Mouse (Mus musculus): ENCODE data around the gene Rpl13. TPM values are rescaled to one million over a fixed set of nuclear protein-coding genes. Genes with fewer than 3 reads are reported as not detected.

Gene Rpl13
- polyA plus RNA-seq, 1 experiment from 2014 or later = 1,419 TPM

DNA sequence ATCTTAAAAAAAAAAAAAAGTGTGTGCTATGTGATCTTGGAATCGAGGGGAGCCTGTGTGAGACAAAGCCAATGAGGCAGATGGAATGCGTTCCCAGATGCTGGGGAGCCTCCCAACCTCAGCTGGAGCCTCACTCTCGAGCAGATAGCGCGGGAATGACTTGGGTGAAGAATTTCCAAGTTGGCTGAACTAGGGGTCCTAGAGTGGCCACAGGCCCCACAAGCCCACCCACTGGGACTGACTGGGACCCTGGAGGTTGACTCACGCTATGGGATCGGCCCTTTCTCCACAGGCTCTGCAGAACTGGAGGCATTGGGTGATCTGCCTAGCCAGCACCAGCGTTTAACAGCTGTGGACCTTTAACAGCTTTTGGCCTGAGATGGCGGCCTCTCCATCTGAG is 34.1 kb downstream of the Rpl13 start:
- H3K4me1 ChIP-seq = peaks cover 44% of the 10 kb centered on the region
- peaks cover 4% of the 10 kb centered on the region; the same call in 1 of the 2 replicates for H3K9me3 ChIP-seq
- H3K27me3 ChIP-seq (replicated peaks; ENCODE audit: low read depth, poor library complexity, severe bottlenecking) = no peaks in the 10 kb centered on the region
- H3K36me3 ChIP-seq (replicated peaks) = no peaks in the 10 kb centered on the region
- WGBS = 86% methylated on average over 9 of the region's 9 CpGs
- peak overlapping the region; percentile 59; the same call in 1 of the 2 replicates for H3K27ac ChIP-seq (replicated peaks)
- DNase-seq (ENCODE audit: low spot score) = no peak
- H3K4me3 ChIP-seq = no peak overlapping the region

DNA sequence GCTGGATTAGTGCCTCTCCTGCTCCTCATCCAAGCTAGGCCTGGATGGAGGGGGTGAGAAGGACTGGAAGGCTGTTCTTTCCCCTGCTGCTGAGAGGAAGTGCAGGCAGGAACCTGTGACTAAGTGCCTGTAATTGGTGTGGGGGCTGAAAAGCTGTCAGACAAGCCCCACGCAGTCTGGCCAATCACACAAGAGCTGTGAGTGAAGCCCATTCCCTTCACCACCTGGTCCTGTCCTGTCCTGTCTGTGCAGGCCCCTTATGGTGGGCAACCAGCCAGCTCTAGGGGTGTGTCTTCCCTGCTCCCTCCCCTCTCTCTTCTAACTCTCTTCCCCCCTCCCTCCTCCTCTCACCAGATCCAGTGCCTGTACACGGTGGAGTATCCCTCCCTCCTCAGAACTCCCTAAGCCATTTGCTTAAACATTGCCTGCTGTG is 35.5 kb downstream of the Rpl13 start:
- Histone ChIP-seq H3K27me3 (replicated peaks; ENCODE audit: low read depth, poor library complexity, severe bottlenecking) (no peaks in the 10 kb centered on the region), H3K27ac (replicated peaks) (peak overlapping the region; percentile 70), H3K4me3 (no peak overlapping the region), H3K9me3 (peaks cover 4% of the 10 kb centered on the region; the same call in 1 of the 2 replicates), H3K36me3 (replicated peaks) (no peaks in the 10 kb centered on the region), H3K4me1 (peaks cover 44% of the 10 kb centered on the region)
- peak; percentile 80 for DNase-seq (ENCODE audit: low spot score)
- 15% methylated on average over 2 of the region's 2 CpGs for WGBS

DNA sequence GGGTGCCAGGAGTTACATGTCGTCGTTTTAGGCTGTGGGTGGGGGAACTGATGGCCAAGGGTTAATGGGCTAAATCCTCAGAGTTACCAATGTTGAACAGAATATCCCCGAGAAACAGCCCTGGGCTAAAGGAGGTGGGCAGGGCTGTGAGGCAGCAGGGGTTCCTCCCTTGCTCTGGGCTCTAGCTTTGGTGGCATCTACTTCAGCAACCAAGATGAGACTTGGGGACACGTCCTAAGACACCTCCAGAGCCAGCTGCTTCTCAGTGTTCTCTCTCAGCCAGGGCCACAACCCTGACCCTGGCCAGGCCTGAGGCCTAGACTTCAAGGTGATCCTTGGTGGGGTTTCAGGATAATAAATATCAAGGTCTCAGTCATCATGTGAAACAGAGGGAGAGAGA is 36.6 kb downstream of the Rpl13 start:
- H3K4me1 ChIP-seq = peaks cover 44% of the 10 kb centered on the region
- H3K27me3 ChIP-seq (replicated peaks; ENCODE audit: low read depth, poor library complexity, severe bottlenecking) = no peaks in the 10 kb centered on the region
- H3K36me3 ChIP-seq (replicated peaks) = no peaks in the 10 kb centered on the region
- no peaks in the 10 kb centered on the region for H3K9me3 ChIP-seq
- 0 out of 2 replicates have a peak overlapping the region, but pooled peaks have one; percentile 70 for H3K27ac ChIP-seq (replicated peaks)
- DNase-seq (ENCODE audit: low spot score) = no peak
- 61% methylated on average over 4 of the region's 4 CpGs for WGBS
- H3K4me3 ChIP-seq = no peak overlapping the region

DNA sequence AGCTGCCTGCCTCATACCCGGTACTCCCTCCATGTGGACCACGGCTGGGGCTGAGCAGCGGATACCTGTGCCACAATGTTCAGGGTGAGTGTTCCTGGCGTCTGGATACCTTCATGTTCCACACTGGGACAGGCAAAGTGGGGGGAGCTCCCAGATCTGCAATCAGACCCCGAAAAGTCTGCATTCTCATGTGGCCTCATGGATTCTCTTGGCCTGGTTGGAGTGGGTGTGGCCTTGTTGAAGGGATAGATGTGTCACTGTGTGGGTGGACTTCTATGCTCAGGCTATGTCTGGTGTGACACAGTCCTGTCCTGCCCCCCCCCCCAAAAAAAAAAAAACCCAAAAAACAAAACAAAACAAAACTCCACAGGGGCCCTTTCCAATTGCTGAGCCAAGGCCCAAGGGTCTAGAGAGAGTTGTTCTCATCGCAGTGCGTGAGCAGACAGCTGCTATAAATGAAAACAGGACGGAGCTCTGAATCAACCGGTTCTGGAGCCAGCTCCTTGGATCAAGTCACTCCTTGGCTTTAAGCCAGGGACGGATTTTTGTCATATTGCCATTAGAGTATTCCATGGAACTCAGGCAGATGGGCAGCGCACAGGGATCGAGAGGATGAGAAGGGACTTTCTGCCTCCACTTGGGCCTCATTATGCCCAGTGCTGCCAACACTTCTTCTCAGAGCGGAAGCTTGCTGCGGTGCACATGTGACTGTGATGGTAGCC is 39.8 kb downstream of the Rpl13 start:
- 89% methylated on average over 14 of the region's 14 CpGs for WGBS
- H3K36me3 ChIP-seq (replicated peaks) = no peaks in the 10 kb centered on the region
- H3K27me3 ChIP-seq (replicated peaks; ENCODE audit: low read depth, poor library complexity, severe bottlenecking) = no peaks in the 10 kb centered on the region
- peaks cover 19% of the 10 kb centered on the region for H3K4me1 ChIP-seq
- no peak overlapping the region for H3K27ac ChIP-seq (replicated peaks)
- no peak for DNase-seq (ENCODE audit: low spot score)
- no peaks in the 10 kb centered on the region for H3K9me3 ChIP-seq
- H3K4me3 ChIP-seq = no peak overlapping the region

DNA sequence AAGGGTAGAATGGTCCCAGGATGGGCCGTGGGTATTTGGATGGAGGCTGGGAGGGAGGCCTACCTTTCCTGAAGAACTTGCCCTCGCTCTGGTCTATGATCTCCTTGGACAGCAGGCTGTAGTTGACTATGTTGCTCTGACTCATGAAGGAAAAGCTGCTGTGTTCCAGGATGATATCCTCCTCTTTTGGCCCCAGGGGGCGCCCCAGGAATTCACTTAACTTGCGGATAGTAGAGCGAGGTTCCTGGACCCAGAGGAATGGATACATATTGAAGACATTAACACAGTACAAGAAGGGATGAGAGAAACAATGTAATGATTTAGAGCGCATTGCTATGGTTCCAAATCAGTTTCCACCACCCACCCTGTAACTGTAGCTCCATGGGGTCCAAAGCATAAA is 43.1 kb downstream of the Rpl13 start:
- 55% methylated on average over 6 of the region's 6 CpGs for WGBS
- no peak overlapping the region for H3K27ac ChIP-seq (replicated peaks)
- DNase-seq (ENCODE audit: low spot score) = peak; percentile 67
- no peaks in the 10 kb centered on the region for H3K27me3 ChIP-seq (replicated peaks; ENCODE audit: low read depth, poor library complexity, severe bottlenecking)
- no peak overlapping the region for H3K4me3 ChIP-seq
- no peaks in the 10 kb centered on the region for H3K9me3 ChIP-seq
- no peaks in the 10 kb centered on the region for H3K36me3 ChIP-seq (replicated peaks)
- no peaks in the 10 kb centered on the region for H3K4me1 ChIP-seq

DNA sequence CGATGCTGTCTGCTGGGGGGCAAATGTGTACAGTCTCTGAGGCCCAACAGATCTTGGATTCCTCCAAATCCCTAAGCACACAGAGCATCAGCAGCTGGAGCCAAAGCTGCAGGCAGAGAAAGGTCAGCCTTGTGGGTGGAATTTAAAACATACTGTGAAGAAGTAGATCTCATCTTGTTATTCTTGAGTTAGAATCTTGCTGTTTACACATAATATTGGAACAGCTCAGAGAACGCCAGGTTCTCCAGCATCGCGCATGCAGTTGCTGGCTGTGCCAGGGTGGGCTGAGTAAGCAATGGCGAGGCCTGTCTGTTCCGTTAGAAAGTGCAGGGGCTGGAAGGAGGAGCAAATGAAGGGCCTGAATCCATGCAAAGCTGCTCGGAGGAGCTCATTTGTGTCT is 44.2 kb downstream of the Rpl13 start:
- Histone ChIP-seq H3K27ac (replicated peaks) (no peak overlapping the region), H3K27me3 (replicated peaks; ENCODE audit: low read depth, poor library complexity, severe bottlenecking) (no peaks in the 10 kb centered on the region), H3K36me3 (replicated peaks) (no peaks in the 10 kb centered on the region), H3K9me3 (no peaks in the 10 kb centered on the region), H3K4me3 (no peak overlapping the region), H3K4me1 (no peaks in the 10 kb centered on the region; the same call in 1 of the 2 replicates)
- no peak for DNase-seq (ENCODE audit: low spot score)
- 76% methylated on average over 7 of the region's 7 CpGs for WGBS

DNA sequence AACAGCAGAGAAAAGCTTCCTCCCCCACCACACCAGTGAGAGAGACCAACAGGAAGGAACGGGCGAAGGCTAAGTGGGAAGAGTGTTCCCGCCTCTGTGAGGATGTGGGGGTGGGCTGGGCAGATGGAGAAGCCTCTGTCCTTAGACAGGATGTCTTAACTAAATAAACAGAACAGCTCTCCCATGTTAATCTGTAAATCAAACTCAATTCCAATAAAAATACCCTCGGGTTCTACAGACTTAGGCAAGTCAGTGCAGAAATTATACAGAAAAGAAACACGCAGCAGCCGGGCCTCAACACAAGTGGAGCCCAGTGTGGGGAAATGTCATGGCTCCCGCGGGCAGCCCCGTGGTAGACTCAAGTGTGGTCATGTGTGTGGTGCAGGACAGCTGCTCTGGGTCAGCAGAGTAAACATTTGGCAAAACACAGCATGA is 48.6 kb downstream of the Rpl13 start:
- no peaks in the 10 kb centered on the region for H3K36me3 ChIP-seq (replicated peaks)
- H3K4me1 ChIP-seq = no peaks in the 10 kb centered on the region; the same call in 1 of the 2 replicates
- H3K27ac ChIP-seq (replicated peaks) = no peak overlapping the region
- H3K27me3 ChIP-seq (replicated peaks; ENCODE audit: low read depth, poor library complexity, severe bottlenecking) = no peaks in the 10 kb centered on the region
- 66% methylated on average over 9 of the region's 9 CpGs for WGBS
- no peaks in the 10 kb centered on the region for H3K9me3 ChIP-seq
- no peak for DNase-seq (ENCODE audit: low spot score)
- no peak overlapping the region for H3K4me3 ChIP-seq

Small RNA genes within 50 kb of the gene (microRNA-seq; reads per million reads assigned to microRNA genes)
- not detected for gene Mir7079
- gene Mir7080 = 1.2 reads per million

Other genes starting within 250 kb of the Rpl13 start
- gene Ankrd11, start 60.1 kb upstream of the Rpl13 start, polyA plus RNA-seq (2016; fragmentation: Nextera tagmentation; extraction: Ambion mirVana) = 41.2 and 49.2 TPM in 2 replicates
- gene Spg7, start 39.4 kb upstream of the Rpl13 start, polyA plus RNA-seq (2016; fragmentation: Nextera tagmentation; extraction: Ambion mirVana) = 51.3 and 54.5 TPM in 2 replicates
- 1.8 and 2.0 TPM in 2 replicates for gene Cpne7, start 15.0 kb downstream of the Rpl13 start, polyA plus RNA-seq (2016; fragmentation: Nextera tagmentation; extraction: Ambion mirVana)
- gene Sult5a1, start 56.0 kb downstream of the Rpl13 start, polyA plus RNA-seq (2016; fragmentation: Nextera tagmentation; extraction: Ambion mirVana) = 8.2 and 8.5 TPM in 2 replicates
- 10.5 and 13.0 TPM in 2 replicates for gene Dpep1, start 83.9 kb downstream of the Rpl13 start, polyA plus RNA-seq (2016; fragmentation: Nextera tagmentation; extraction: Ambion mirVana)
- gene Chmp1a, start 110.4 kb downstream of the Rpl13 start, polyA plus RNA-seq (2016; fragmentation: Nextera tagmentation; extraction: Ambion mirVana) = 131 and 136 TPM in 2 replicates
- 5.4 and 5.9 TPM in 2 replicates for gene Spata33, start 110.5 kb downstream of the Rpl13 start, polyA plus RNA-seq (2016; fragmentation: Nextera tagmentation; extraction: Ambion mirVana)
- 35.1 and 36.4 TPM in 2 replicates for gene Cdk10, start 122.5 kb downstream of the Rpl13 start, polyA plus RNA-seq (2016; fragmentation: Nextera tagmentation; extraction: Ambion mirVana)
- gene Spata2l, start 133.9 kb downstream of the Rpl13 start, polyA plus RNA-seq (2016; fragmentation: Nextera tagmentation; extraction: Ambion mirVana) = 1.6 and 3.0 TPM in 2 replicates
- gene Zfp276, start 151.8 kb downstream of the Rpl13 start, polyA plus RNA-seq (2016; fragmentation: Nextera tagmentation; extraction: Ambion mirVana) = 29.4 and 31.1 TPM in 2 replicates
- gene Vps9d1, start 152.0 kb downstream of the Rpl13 start, polyA plus RNA-seq (2016; fragmentation: Nextera tagmentation; extraction: Ambion mirVana) = 22.2 and 25.1 TPM in 2 replicates
- gene Fanca, start 216.2 kb downstream of the Rpl13 start, polyA plus RNA-seq (2016; fragmentation: Nextera tagmentation; extraction: Ambion mirVana) = 49.4 and 52.3 TPM in 2 replicates
- 4.3 and 5.8 TPM in 2 replicates for gene Spire2, start 230.4 kb downstream of the Rpl13 start, polyA plus RNA-seq (2016; fragmentation: Nextera tagmentation; extraction: Ambion mirVana)